Mouse (Mus musculus) lung, postnatal 0 days (tissue): ENCODE data around the gene Dhodh. TPM values are rescaled to one million over a fixed set of nuclear protein-coding genes. Genes with fewer than 3 reads are reported as not detected.

Experiments used
- ATAC-seq: fragments of 200-750 bp; cut with Nextera tagmentation; 2 replicates; pipeline ENCODE4 v1.8.0; 2017; ENCODE audit warnings: moderate library complexity
- DNase-seq: peaks from one replicate; pipeline ENCODE4 v3.0.0-alpha.2; 2016; ENCODE audit warnings: low spot score
- H3K27ac ChIP-seq: fragments of 300-500 bp; sonication (generic); 2 replicates; pipeline ENCODE4 v1.5.1; 2014; ENCODE audit warnings: antibody characterized with exemption, mild to moderate bottlenecking, low read length, mixed read lengths
- H3K27me3 ChIP-seq: fragments of 300-500 bp; sonication (generic); replicated peaks from 2 replicates; pipeline ENCODE4 v1.6.1; 2014; ENCODE audit warnings: low read length, mixed read lengths; ENCODE audit not compliant: insufficient read depth
- H3K36me3 ChIP-seq: fragments of 300-500 bp; sonication (generic); 2 replicates; pipeline ENCODE4 v1.6.1; 2014; ENCODE audit warnings: low read length, mixed read lengths; ENCODE audit not compliant: insufficient read depth
- H3K4me1 ChIP-seq: fragments of 300-500 bp; sonication (generic); 2 replicates; pipeline ENCODE4 v1.6.1; 2014; ENCODE audit warnings: antibody characterized with exemption, low read depth, low read length, mixed read lengths; ENCODE audit not compliant: insufficient read depth
- H3K4me2 ChIP-seq: fragments of 300-500 bp; sonication (generic); replicated peaks from 2 replicates; pipeline ENCODE4 v1.6.1; 2014; ENCODE audit warnings: low read depth, mild to moderate bottlenecking, low read length, moderate library complexity, mixed read lengths
- H3K4me3 ChIP-seq: fragments of 300-500 bp; sonication (generic); 2 replicates; pipeline ENCODE4 v1.5.1; 2014; ENCODE audit warnings: low read depth, low read length
- H3K9ac ChIP-seq: fragments of 300-500 bp; sonication (generic); replicated peaks from 2 replicates; pipeline ENCODE4 v1.6.1; 2014; ENCODE audit warnings: low read depth, mild to moderate bottlenecking
- H3K9me3 ChIP-seq: fragments of 300-500 bp; sonication (generic); 2 replicates; pipeline ENCODE4 v1.6.1; 2016; ENCODE audit warnings: low read length, mixed read lengths
- CTCF ChIP-seq: IDR thresholded peaks from 2 replicates; pipeline ENCODE4 v1.5.1; 2016; ENCODE audit warnings: antibody characterized with exemption, mild to moderate bottlenecking
- EP300 ChIP-seq: IDR thresholded peaks from 2 replicates; pipeline ENCODE4 v1.6.1; 2016; ENCODE audit warnings: antibody characterized with exemption, mild to moderate bottlenecking, control low read depth
- WGBS: fragments of 180-500 bp; shearing (Covaris S2); extraction: QIAGEN DNeasy Blood & Tissue Kit; methylation state at CpG from one replicate; pipeline ENCODE4 v1.1.7; 2014; 5-methylcytosine and 5-hydroxymethylcytosine counted together
- polyA plus RNA-seq: library from polyadenylated mRNA; unstranded; fragments of >200 nt; fragmentation: Nextera tagmentation; extraction: Ambion mirVana; gene quantifications from 2 replicates; pipeline ENCODE4 v1.2.1, GENCODE M21; 2015

Gene Dhodh
- polyA plus RNA-seq, 1 experiment from 2014 or later: 18.5 TPM

GRCm38 (mm10) chr8:109551663-109552062 is 56.8 kb downstream of the Dhodh start:
- 36% methylated on average over 3 of the region's 3 CpGs for WGBS
- no peaks in the 10 kb centered on the region for H3K27me3 ChIP-seq
- TF ChIP-seq CTCF: peak; percentile 65
- no peak for TF ChIP-seq EP300
- H3K36me3 ChIP-seq: peaks cover 72% of the 10 kb centered on the region
- no peaks in the 10 kb centered on the region for H3K4me1 ChIP-seq
- peak; percentile 24 for DNase-seq
- H3K9ac ChIP-seq: no peak overlapping the region
- no peaks in the 10 kb centered on the region for H3K9me3 ChIP-seq
- ATAC-seq: 0 out of 2 replicates have a peak, but pooled peaks have one; percentile 30
- no peak overlapping the region for H3K27ac ChIP-seq
- no peak overlapping the region for H3K4me3 ChIP-seq
- H3K4me2 ChIP-seq: no peak overlapping the region

- Histone ChIP-seq H3K4me3 (no peak overlapping the region), H3K27me3 (no peaks in the 10 kb centered on the region), H3K4me2 (no peak overlapping the region), H3K9me3 (no peaks in the 10 kb centered on the region), H3K4me1 (no peaks in the 10 kb centered on the region), H3K9ac (no peak overlapping the region), H3K27ac (no peak overlapping the region), H3K36me3 (peaks cover 11% of the 10 kb centered on the region; the same call in 1 of the 2 replicates)
- 71% methylated on average over 1 of the region's 3 CpGs for WGBS
- DNase-seq (no peak), ATAC-seq (no peak)
- TF ChIP-seq CTCF (no peak), EP300 (no peak)
Measured at GRCm38 (mm10) chr8:109544049-109544448, 64.4 kb downstream of the Dhodh start.

- DNase-seq (no peak), ATAC-seq (no peak)
- no peak overlapping the region for H3K4me3 ChIP-seq
- no peak overlapping the region for H3K9ac ChIP-seq
- H3K4me1 ChIP-seq: no peaks in the 10 kb centered on the region
- H3K27ac ChIP-seq: no peak overlapping the region
- H3K36me3 ChIP-seq: peaks cover 5% of the 10 kb centered on the region; the same call in 1 of the 2 replicates
- TF ChIP-seq EP300 (no peak), CTCF (no peak)
- no peaks in the 10 kb centered on the region for H3K9me3 ChIP-seq
- no peak overlapping the region for H3K4me2 ChIP-seq
- 68% methylated on average over 8 of the region's 8 CpGs for WGBS
- H3K27me3 ChIP-seq: no peaks in the 10 kb centered on the region
Measured at GRCm38 (mm10) chr8:109542748-109543519, 65.5 kb downstream of the Dhodh start.

DNA sequence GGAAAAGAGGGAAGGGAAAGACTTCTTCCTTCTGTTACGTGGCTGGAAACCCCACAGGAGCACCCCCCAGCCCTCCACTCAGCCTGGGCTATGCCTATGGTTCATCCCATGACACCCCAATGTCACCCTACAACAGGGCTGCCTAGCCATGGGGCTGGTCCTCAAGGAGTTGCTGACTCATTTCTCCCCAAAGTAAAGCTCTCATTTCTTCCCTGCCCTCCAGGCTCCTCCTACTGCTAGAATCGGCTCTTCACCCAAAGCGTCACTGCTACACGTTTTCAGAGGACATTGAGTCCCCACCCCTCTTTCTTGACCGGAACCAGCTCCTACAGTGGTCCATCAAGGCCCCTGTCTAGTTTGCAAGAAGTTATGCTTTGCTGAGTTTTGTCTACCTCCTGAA is 66.3 kb downstream of the Dhodh start:
- WGBS: 57% methylated on average over 5 of the region's 5 CpGs
- Histone ChIP-seq H3K4me1 (no peaks in the 10 kb centered on the region), H3K36me3 (no peaks in the 10 kb centered on the region), H3K4me2 (no peak overlapping the region), H3K27me3 (no peaks in the 10 kb centered on the region), H3K9ac (no peak overlapping the region), H3K9me3 (no peaks in the 10 kb centered on the region), H3K27ac (no peak overlapping the region), H3K4me3 (no peak overlapping the region)
- DNase-seq (no peak), ATAC-seq (no peak)
- no peak for TF ChIP-seq CTCF
- no peak for TF ChIP-seq EP300

Other genes starting within 250 kb of the Dhodh start
- not detected in 2 replicates for gene Pmfbp1, start 114.6 kb downstream of the Dhodh start, polyA plus RNA-seq
- 12.5 and 12.7 TPM in 2 replicates for gene Dhx38, start 42.8 kb downstream of the Dhodh start, polyA plus RNA-seq
- gene Txnl4b, start 42.8 kb downstream of the Dhodh start, polyA plus RNA-seq: 24.4 and 25.0 TPM in 2 replicates
- gene Hp, start 29.5 kb downstream of the Dhodh start, polyA plus RNA-seq: 703 and 838 TPM in 2 replicates
- 0.07 and 0.13 TPM in 2 replicates for gene Pkd1l3, start 5.8 kb upstream of the Dhodh start, polyA plus RNA-seq
- 91.3 and 105 TPM in 2 replicates for gene Ist1, start 84.6 kb upstream of the Dhodh start, polyA plus RNA-seq
- gene Zfp821, start 96.9 kb upstream of the Dhodh start, polyA plus RNA-seq: 13.2 and 14.4 TPM in 2 replicates
- gene Atxn1l, start 129.1 kb upstream of the Dhodh start, polyA plus RNA-seq: 3.9 and 4.8 TPM in 2 replicates
- gene Ap1g1, start 169.9 kb upstream of the Dhodh start, polyA plus RNA-seq: 22.4 and 24.7 TPM in 2 replicates